Mouse (Mus musculus): ENCODE data around the gene B3galt4. TPM values are rescaled to one million over a fixed set of nuclear protein-coding genes. Genes with fewer than 3 reads are reported as not detected.

The B3galt4 gene
- polyA plus RNA-seq, 1 experiment, result 0.45 TPM

DNA sequence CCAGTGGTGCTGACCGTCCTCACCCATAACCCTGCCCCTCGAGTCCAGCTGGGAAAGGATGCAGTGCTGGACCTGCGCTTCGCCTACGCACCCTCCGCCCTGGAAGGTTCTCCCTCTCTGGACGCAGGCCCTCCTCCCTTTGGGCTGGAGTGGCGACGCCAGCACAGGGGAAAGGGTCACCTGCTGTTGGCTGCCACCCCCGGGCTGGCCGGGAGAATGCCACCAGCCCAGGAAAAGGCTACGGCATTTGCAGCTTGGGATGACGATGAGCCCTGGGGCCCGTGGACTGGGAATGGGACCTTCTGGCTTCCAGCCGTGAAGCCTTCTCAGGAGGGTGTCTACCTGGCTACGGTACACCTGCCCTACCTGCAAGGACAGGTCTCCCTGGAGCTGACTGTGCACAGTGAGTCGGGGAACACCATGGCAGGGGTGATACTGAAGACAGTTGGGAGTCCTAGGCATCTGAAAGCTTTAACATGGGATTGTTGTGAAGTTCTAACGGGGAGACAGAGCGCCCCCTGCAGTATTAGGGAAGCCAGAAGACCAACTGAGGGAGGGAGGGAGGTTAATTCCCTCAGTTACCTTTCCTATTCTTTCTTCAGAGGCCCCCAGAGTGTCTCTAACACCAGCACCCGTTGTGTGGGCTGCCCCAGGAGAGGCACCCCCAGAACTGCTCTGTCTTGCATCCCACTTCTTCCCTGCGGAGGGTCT lies 25.7 kb downstream of the B3galt4 start:
- Histone ChIP-seq H3K9me3 (ENCODE audit: control insufficient read depth, low read length) (peaks cover 4% of the 10 kb centered on the region), H3K27me3 (ENCODE audit: control insufficient read depth) (peaks cover under 1% of the 10 kb centered on the region; the same call in 1 of the 2 replicates), H3K4me3 (replicated peaks) (no peak overlapping the region), H3K36me3 (ENCODE audit: control insufficient read depth) (peaks cover 42% of the 10 kb centered on the region), H3K4me1 (ENCODE audit: control insufficient read depth) (peaks cover 74% of the 10 kb centered on the region)
- no peak for TF ChIP-seq GATA1 (IDR thresholded peaks at IDR 0.05; ENCODE audit: low read length)
- TF ChIP-seq TAL1 (IDR thresholded peaks at IDR 0.05; ENCODE audit: low read length), result no peak

- Histone ChIP-seq H3K9me3 (ENCODE audit: control insufficient read depth, low read length) (peaks cover 4% of the 10 kb centered on the region), H3K36me3 (ENCODE audit: control insufficient read depth) (peaks cover 42% of the 10 kb centered on the region), H3K4me3 (replicated peaks) (no peak overlapping the region), H3K27me3 (ENCODE audit: control insufficient read depth) (no peaks in the 10 kb centered on the region), H3K4me1 (ENCODE audit: control insufficient read depth) (peaks cover 74% of the 10 kb centered on the region)
- TF ChIP-seq TAL1 (IDR thresholded peaks at IDR 0.05; ENCODE audit: low read length), result no peak
- no peak for TF ChIP-seq GATA1 (IDR thresholded peaks at IDR 0.05; ENCODE audit: low read length)
These were observed 26.6 kb downstream of the B3galt4 start for GRCm38 (mm10) chr17:33924577-33925283.

DNA sequence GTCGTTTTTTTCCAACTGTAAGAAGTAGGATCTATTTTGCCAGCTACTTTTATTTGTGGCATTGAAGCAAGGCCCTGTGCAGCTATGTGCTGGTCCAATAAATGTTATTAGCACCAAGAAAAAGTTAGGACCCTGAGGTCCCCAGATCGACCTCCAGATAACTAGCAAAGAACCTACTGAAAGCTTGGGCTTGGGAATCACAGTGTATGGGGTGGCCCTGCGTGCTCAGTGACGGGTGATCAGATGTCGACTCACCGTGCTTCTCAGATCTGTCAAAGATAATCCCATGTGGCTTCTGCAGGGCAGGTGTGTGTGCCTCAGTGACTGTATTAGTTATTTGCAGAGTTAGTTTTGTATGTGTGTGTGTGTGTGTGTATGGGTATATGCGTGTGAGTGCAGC lies 29.9 kb downstream of the B3galt4 start:
- Histone ChIP-seq H3K9me3 (ENCODE audit: control insufficient read depth, low read length) (peaks cover 29% of the 10 kb centered on the region), H3K36me3 (ENCODE audit: control insufficient read depth) (peaks cover 48% of the 10 kb centered on the region), H3K4me1 (ENCODE audit: control insufficient read depth) (peaks cover 84% of the 10 kb centered on the region), H3K4me3 (replicated peaks) (peak overlapping the region; percentile 78), H3K27me3 (ENCODE audit: control insufficient read depth) (no peaks in the 10 kb centered on the region; the same call in 1 of the 2 replicates)
- TF ChIP-seq GATA1 (IDR thresholded peaks at IDR 0.05; ENCODE audit: low read length) (no peak), TAL1 (IDR thresholded peaks at IDR 0.05; ENCODE audit: low read length) (no peak)

DNA sequence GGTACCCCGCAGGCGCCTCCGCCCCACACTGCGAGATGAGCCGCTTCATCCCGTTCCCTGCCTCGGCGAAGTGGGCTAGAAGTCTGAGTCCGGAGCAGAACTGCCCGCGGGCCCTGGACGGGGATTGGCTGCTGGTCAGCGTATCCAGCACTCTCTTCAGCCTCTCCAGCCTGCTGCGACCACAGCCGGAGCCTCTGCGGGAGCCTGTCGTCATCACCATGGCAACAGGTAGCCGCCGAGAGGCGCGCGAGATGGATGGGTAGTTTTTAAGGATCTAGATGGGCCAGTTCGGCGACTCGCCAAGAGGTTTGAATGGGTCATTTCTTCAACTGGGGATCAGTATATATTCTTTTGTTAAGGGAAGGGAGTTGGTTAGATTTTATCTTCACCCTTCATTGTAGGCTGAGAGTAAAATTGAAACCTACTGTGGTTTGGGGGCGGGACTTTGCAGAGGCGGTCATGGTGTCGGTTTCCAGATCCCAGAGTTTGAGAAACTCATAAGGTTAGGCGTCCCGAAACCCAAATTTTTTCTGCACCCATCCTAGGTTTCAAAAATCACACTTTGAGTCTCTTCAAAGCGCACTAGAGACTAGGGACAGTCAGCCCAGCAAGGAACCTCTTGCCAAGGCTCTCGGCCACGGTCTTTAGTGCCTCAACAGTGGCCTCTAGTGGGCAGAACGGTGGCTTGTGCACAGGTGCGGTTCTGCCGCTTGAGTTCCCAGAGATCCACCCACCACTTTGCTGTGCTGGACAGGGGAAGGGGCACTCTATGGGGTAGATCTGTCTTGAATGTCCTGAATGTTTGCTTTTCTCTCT lies 30.8 kb downstream of the B3galt4 start:
- H3K4me3 ChIP-seq (replicated peaks), result peak overlapping the region; percentile 78
- no peaks in the 10 kb centered on the region; the same call in 1 of the 2 replicates for H3K27me3 ChIP-seq (ENCODE audit: control insufficient read depth)
- H3K9me3 ChIP-seq (ENCODE audit: control insufficient read depth, low read length), result peaks cover 29% of the 10 kb centered on the region
- peaks cover 82% of the 10 kb centered on the region for H3K4me1 ChIP-seq (ENCODE audit: control insufficient read depth)
- TF ChIP-seq GATA1 (IDR thresholded peaks at IDR 0.05; ENCODE audit: low read length) (no peak), TAL1 (IDR thresholded peaks at IDR 0.05; ENCODE audit: low read length) (no peak)
- peaks cover 40% of the 10 kb centered on the region for H3K36me3 ChIP-seq (ENCODE audit: control insufficient read depth)

DNA sequence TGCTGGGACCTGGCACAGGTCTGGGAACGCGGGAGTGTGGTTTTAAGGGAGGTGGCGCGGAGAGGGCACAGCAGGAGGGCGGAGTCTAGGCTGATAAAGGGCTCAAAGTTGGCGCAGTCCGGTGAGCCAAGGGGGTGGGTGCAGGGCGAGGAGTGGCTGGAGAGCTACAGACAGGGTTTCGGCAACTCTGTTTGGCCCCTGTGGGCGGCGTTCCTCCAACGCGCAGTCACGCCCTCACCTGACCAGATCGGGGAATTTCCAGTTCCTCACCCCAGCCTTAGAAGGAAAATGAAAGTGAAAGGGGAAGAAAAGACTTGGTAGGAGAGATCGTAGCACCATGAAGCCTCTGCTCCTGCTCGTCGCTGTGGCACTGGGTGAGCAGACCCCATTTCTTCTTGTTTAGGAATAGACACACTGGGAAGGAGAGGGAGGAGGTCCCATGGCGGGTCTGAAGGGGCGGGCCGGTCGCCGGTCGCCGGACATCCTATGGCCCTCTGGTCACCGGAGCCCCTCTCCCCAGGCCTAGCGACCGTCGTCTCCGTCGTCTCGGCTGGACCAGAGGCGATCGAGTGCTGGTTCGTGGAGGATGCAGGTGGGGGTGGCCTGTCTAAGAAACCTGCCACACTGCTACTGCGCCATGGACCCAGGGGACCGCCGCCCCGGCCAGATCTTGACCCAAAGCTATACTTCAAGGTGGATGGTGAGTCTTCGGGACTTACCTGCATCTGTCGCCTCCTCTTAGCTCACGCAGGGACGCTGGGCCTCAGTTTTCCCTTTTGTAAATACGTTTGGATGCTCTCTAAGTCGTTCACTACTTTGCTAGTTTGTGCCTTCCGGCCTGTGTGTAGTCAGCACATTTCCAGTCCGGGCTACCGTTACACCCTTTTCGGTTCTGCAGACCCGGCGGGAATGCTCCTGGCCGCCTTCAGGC lies 31.7 kb downstream of the B3galt4 start:
- peak overlapping the region; percentile 78 for H3K4me3 ChIP-seq (replicated peaks)
- peaks cover 83% of the 10 kb centered on the region for H3K4me1 ChIP-seq (ENCODE audit: control insufficient read depth)
- H3K27me3 ChIP-seq (ENCODE audit: control insufficient read depth), result no peaks in the 10 kb centered on the region; the same call in 1 of the 2 replicates
- TF ChIP-seq GATA1 (IDR thresholded peaks at IDR 0.05; ENCODE audit: low read length), result no peak
- no peak for TF ChIP-seq TAL1 (IDR thresholded peaks at IDR 0.05; ENCODE audit: low read length)
- peaks cover 39% of the 10 kb centered on the region for H3K36me3 ChIP-seq (ENCODE audit: control insufficient read depth)
- H3K9me3 ChIP-seq (ENCODE audit: control insufficient read depth, low read length), result peaks cover 25% of the 10 kb centered on the region

GRCm38 (mm10) chr17:33918293-33919203 lies 32.7 kb downstream of the B3galt4 start:
- H3K4me3 ChIP-seq (replicated peaks), result peak overlapping the region; percentile 78
- H3K9me3 ChIP-seq (ENCODE audit: control insufficient read depth, low read length), result peaks cover 25% of the 10 kb centered on the region
- TF ChIP-seq TAL1 (IDR thresholded peaks at IDR 0.05; ENCODE audit: low read length), result no peak
- TF ChIP-seq GATA1 (IDR thresholded peaks at IDR 0.05; ENCODE audit: low read length), result no peak
- no peaks in the 10 kb centered on the region; the same call in 1 of the 2 replicates for H3K27me3 ChIP-seq (ENCODE audit: control insufficient read depth)
- peaks cover 47% of the 10 kb centered on the region for H3K36me3 ChIP-seq (ENCODE audit: control insufficient read depth)
- peaks cover 84% of the 10 kb centered on the region for H3K4me1 ChIP-seq (ENCODE audit: control insufficient read depth)

- Histone ChIP-seq H3K36me3 (ENCODE audit: control insufficient read depth) (peaks cover 53% of the 10 kb centered on the region), H3K4me1 (ENCODE audit: control insufficient read depth) (peaks cover 88% of the 10 kb centered on the region), H3K4me3 (replicated peaks) (peak overlapping the region; percentile 78), H3K27me3 (ENCODE audit: control insufficient read depth) (no peaks in the 10 kb centered on the region; the same call in 1 of the 2 replicates), H3K9me3 (ENCODE audit: control insufficient read depth, low read length) (peaks cover 25% of the 10 kb centered on the region)
- TF ChIP-seq TAL1 (IDR thresholded peaks at IDR 0.05; ENCODE audit: low read length) (no peak), GATA1 (IDR thresholded peaks at IDR 0.05; ENCODE audit: low read length) (no peak)
These were observed 33.5 kb downstream of the B3galt4 start for GRCm38 (mm10) chr17:33917656-33918292.

Data from erythroblast, embryonic 14.5 days (primary cell).